8 mouse cellular contexts compared by ENCODE assay signal in genomic region chr19:41737657-41738428, GRCm38 (mm10). TPM values are rescaled to one million over a fixed set of nuclear protein-coding genes. Genes with fewer than 3 reads are reported as not detected.
A peak's percentile ranks its signal among the peaks of the same experiment; 100 is the strongest.
DNase-seq lines count a peak whose midpoint lies in the region; ATAC-seq lines count a peak whose summit lies in the region.

No protein-coding gene starts in this region.

- 2% methylated on average over 18 of the region's 18 CpGs for WGBS in heart, embryonic 11.5 days (ENCODE audit: insufficient replicate concordance)
- WGBS in hindbrain, embryonic 11.5 days = 4% methylated on average over 18 of the region's 18 CpGs
- 1% methylated on average over 18 of the region's 18 CpGs for WGBS in limb, embryonic 13.5 days

- H3K4me1 ChIP-seq in heart, embryonic 11.5 days (ENCODE audit: control insufficient read depth, insufficient read depth, low read length) = peaks cover 10% of the 10 kb centered on the region
- H3K4me1 ChIP-seq in hindbrain, embryonic 11.5 days (replicated peaks; ENCODE audit: control insufficient read depth, insufficient read depth, low read length) = peaks cover 13% of the 10 kb centered on the region
- H3K4me1 ChIP-seq in limb, embryonic 13.5 days = peaks cover 30% of the 10 kb centered on the region

- intact Hi-C loops in heart, postnatal 25 days (cut with DNase I) = no loop called here

- no peak for DNase-seq in heart, postnatal 25 days (ENCODE audit: low spot score)
- DNase-seq in brain, embryonic 18.5 days (ENCODE audit: low read depth, low spot score) = peak; percentile 71
- DNase-seq in hindbrain, embryonic 11.5 days (ENCODE audit: low spot score) = no peak
- DNase-seq in retina, postnatal 1 day = peak; percentile 82
- DNase-seq in natural killer cell, adult 2 months (ENCODE audit: low spot score in 2 of 2) = no peak
- no peak for DNase-seq in cerebellum, postnatal 36 days

- H3K4me2 ChIP-seq in heart, embryonic 11.5 days = peak overlapping the region; percentile 54
- peak overlapping the region; percentile 19; the same call in 1 of the 2 replicates for H3K4me2 ChIP-seq in hindbrain, embryonic 11.5 days (replicated peaks; ENCODE audit: low read depth, low read length)
- peak overlapping the region; percentile 42 for H3K4me2 ChIP-seq in limb, embryonic 13.5 days (replicated peaks)

- no peak overlapping the region for H3K9ac ChIP-seq in heart, embryonic 11.5 days (ENCODE audit: low read depth, low read length)
- no peak overlapping the region for H3K9ac ChIP-seq in hindbrain, embryonic 11.5 days (ENCODE audit: low read depth, low read length)
- H3K9ac ChIP-seq in limb, embryonic 13.5 days = no peak overlapping the region

- no peak overlapping the region for H3K27ac ChIP-seq in heart, embryonic 11.5 days (ENCODE audit: low read depth, low read length)
- 0 out of 2 replicates have a peak overlapping the region, but pooled peaks have one; percentile 18 for H3K27ac ChIP-seq in hindbrain, embryonic 11.5 days (ENCODE audit: low read depth, low read length)
- no peak overlapping the region for H3K27ac ChIP-seq in limb, embryonic 13.5 days

- no peaks in the 10 kb centered on the region for H3K36me3 ChIP-seq in heart, embryonic 11.5 days (ENCODE audit: control insufficient read depth, insufficient read depth, low read length)
- no peaks in the 10 kb centered on the region for H3K36me3 ChIP-seq in hindbrain, embryonic 11.5 days (ENCODE audit: control insufficient read depth, insufficient read depth, low read length)
- H3K36me3 ChIP-seq in limb, embryonic 13.5 days = no peaks in the 10 kb centered on the region

- peaks cover 64% of the 10 kb centered on the region for H3K27me3 ChIP-seq in heart, embryonic 11.5 days (ENCODE audit: control insufficient read depth, insufficient read depth, low read length)
- H3K27me3 ChIP-seq in hindbrain, embryonic 11.5 days (ENCODE audit: control insufficient read depth, insufficient read depth, low read length) = peaks cover 22% of the 10 kb centered on the region
- peaks cover 98% of the 10 kb centered on the region for H3K27me3 ChIP-seq in limb, embryonic 13.5 days

- H3K9me3 ChIP-seq in heart, embryonic 11.5 days (replicated peaks; ENCODE audit: control insufficient read depth, low read length) = no peaks in the 10 kb centered on the region
- no peaks in the 10 kb centered on the region for H3K9me3 ChIP-seq in hindbrain, embryonic 11.5 days (ENCODE audit: control insufficient read depth, low read length)
- H3K9me3 ChIP-seq in limb, embryonic 13.5 days = no peaks in the 10 kb centered on the region

- 0 out of 2 replicates have a peak overlapping the region, but pooled peaks have one; percentile 8 for H3K4me3 ChIP-seq in heart, embryonic 11.5 days (ENCODE audit: low read depth, low read length)
- H3K4me3 ChIP-seq in hindbrain, embryonic 11.5 days (ENCODE audit: low read depth, low read length) = 0 out of 2 replicates have a peak overlapping the region, but pooled peaks have one; percentile 12
- H3K4me3 ChIP-seq in limb, embryonic 13.5 days = peak overlapping the region; percentile 10; the same call in 1 of the 2 replicates

- 0 out of 2 replicates have a peak, but pooled peaks have one; percentile 18 for ATAC-seq in heart, embryonic 11.5 days (replicated peaks; ENCODE audit: insufficient number of reproducible peaks, low FRiP score, low TSS enrichment)
- peak; percentile 49; the same call in 1 of the 2 replicates for ATAC-seq in hindbrain, embryonic 11.5 days (ENCODE audit: low FRiP score)
- ATAC-seq in limb, embryonic 13.5 days (ENCODE audit: low FRiP score, low read depth) = 0 out of 2 replicates have a peak, but pooled peaks have one; percentile 68

RNA-seq across cellular contexts. Expression of gene Slit1, which starts 5.6 kb away (rescaled TPM):
- 0.11 TPM in 2 replicates for polyA plus RNA-seq in heart, embryonic 11.5 days (2014; fragmentation: Nextera tagmentation; extraction: Ambion mirVana)
- under 1 TPM; 0.17 to 0.31 TPM for total RNA-seq in heart, postnatal 25 days (2021)
- polyA plus RNA-seq in hindbrain, embryonic 11.5 days (2014; fragmentation: Nextera tagmentation; extraction: Ambion mirVana) = 13.8 and 22.8 TPM in 2 replicates
- 0.29 and 0.32 TPM in 2 replicates for polyA plus RNA-seq in limb, embryonic 13.5 days (2015; fragmentation: Nextera tagmentation; extraction: Ambion mirVana)

Comparison
In these comparisons a context has a peak if more than half of its experiments do, and no peak if none do; other contexts are left out.
1. ATAC-seq: peak in every context shown above with its lines; median percentile 68 in limb, embryonic 13.5 days; 49 in hindbrain, embryonic 11.5 days; 18 in heart, embryonic 11.5 days.
2. DNase-seq: peak in brain, embryonic 18.5 days (single experiment) and retina, postnatal 1 day (single experiment); none in heart, postnatal 25 days (single experiment), hindbrain, embryonic 11.5 days (single experiment), natural killer cell, adult 2 months (0 of 2) and cerebellum, postnatal 36 days (0 of 2).
3. RNA of gene Slit1, which starts 5.6 kb away (polyA plus RNA-seq): 13.8 to 22.8 TPM in hindbrain, embryonic 11.5 days; 0.29 to 0.32 TPM in limb, embryonic 13.5 days and 0.11 TPM in heart, embryonic 11.5 days; every median in the first group is over 10 times any median in the second.
4. Peak in every context shown above with its lines, with median percentiles within 50 percentile points of each other: H3K4me2 ChIP-seq and H3K4me3 ChIP-seq.